Mouse (Mus musculus) limb, embryonic 11.5 days (tissue): ENCODE data around the gene Tmie. TPM values are rescaled to one million over a fixed set of nuclear protein-coding genes. Genes with fewer than 3 reads are reported as not detected.

Source experiments
- microRNA-seq: library from miRNA; unstranded; fragments of <30 nt; microRNA quantifications from one replicate; pipeline ENCODE4, GENCODE M21; 2016
- polyA plus RNA-seq: library from polyadenylated mRNA; unstranded; fragments of >200 nt; fragmentation: Nextera tagmentation; extraction: Ambion mirVana; gene quantifications from 2 replicates; pipeline ENCODE4 v1.2.1, GENCODE M21; 2014

Tmie gene
- polyA plus RNA-seq, 1 experiment from 2014 or later, result 0.23 TPM

Small RNA genes within 50 kb of the gene (microRNA-seq; reads per million reads assigned to microRNA genes)
- gene Gm24269, result not detected

Other genes with a start within 250 kb of the Tmie start
- 0.35 and 0.53 TPM in 2 replicates for gene Nbeal2, start 226.0 kb downstream of the Tmie start, polyA plus RNA-seq
- 147 and 150 TPM in 2 replicates for gene Ccdc12, start 223.6 kb downstream of the Tmie start, polyA plus RNA-seq
- gene Myl3, start 138.3 kb downstream of the Tmie start, polyA plus RNA-seq, result 0.26 and 1.8 TPM in 2 replicates
- 30.1 and 37.3 TPM in 2 replicates for gene Pth1r, start 133.0 kb downstream of the Tmie start, polyA plus RNA-seq
- gene Prss42, start 81.9 kb downstream of the Tmie start, polyA plus RNA-seq, result not detected in 2 replicates
- gene Prss44, start 66.1 kb downstream of the Tmie start, polyA plus RNA-seq, result not detected in 2 replicates
- not detected in 2 replicates for gene Prss43, start 53.4 kb downstream of the Tmie start, polyA plus RNA-seq
- not detected in 2 replicates for gene Prss45, start 45.5 kb downstream of the Tmie start, polyA plus RNA-seq
- not detected in 2 replicates for gene Prss46, start 35.6 kb downstream of the Tmie start, polyA plus RNA-seq
- 0.51 and 0.69 TPM in 2 replicates for gene Prss50, start 22.1 kb downstream of the Tmie start, polyA plus RNA-seq
- gene Als2cl, start 243 bp downstream of the Tmie start, polyA plus RNA-seq, result 1.4 and 1.5 TPM in 2 replicates
- not detected in 2 replicates for gene Fam240a, start 36.7 kb upstream of the Tmie start, polyA plus RNA-seq
- 0.14 TPM in 1 of 2 replicates, not detected in the other for gene Tdgf1, start 66.0 kb upstream of the Tmie start, polyA plus RNA-seq
- 0.23 and 0.33 TPM in 2 replicates for gene Lrrc2, start 71.4 kb upstream of the Tmie start, polyA plus RNA-seq
- gene Rtp3, start 110.5 kb upstream of the Tmie start, polyA plus RNA-seq, result not detected in 2 replicates
- gene Ltf, start 139.2 kb upstream of the Tmie start, polyA plus RNA-seq, result 0.14 and 0.16 TPM in 2 replicates
- 0.55 and 0.58 TPM in 2 replicates for gene Ccrl2, start 177.4 kb upstream of the Tmie start, polyA plus RNA-seq
- gene Lrrfip2, start 237.5 kb upstream of the Tmie start, polyA plus RNA-seq, result 43.9 and 45.5 TPM in 2 replicates